Mouse (Mus musculus) kidney, postnatal 14 days (tissue): ENCODE measurements around the gene Auts2.

ENCODE experiments used
- DNase-seq: peaks from one replicate; pipeline ENCODE4 v3.0.0; 2022; ENCODE audit warnings: mixed read lengths

Gene Auts2

DNA sequence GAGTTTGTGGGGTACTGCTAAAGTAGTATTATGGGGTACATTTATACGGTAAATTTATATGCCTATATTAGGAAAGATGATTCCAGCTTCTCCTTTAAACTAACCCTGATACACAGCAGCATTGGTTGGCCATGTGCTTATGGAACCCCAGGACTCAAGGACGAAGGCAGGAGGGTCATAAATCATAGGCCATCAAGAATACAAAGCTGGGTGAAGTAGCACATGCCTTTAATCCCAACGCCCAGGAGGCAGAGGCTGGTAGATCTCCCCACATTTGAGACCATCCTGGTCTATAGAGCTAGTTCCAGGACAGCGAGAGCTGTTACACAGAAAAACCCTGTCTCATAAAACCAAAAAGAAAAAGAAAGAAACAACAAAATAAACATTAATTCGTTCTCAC lies 307.7 kb downstream of the Auts2 start:
- DNase-seq = no peak

DNA sequence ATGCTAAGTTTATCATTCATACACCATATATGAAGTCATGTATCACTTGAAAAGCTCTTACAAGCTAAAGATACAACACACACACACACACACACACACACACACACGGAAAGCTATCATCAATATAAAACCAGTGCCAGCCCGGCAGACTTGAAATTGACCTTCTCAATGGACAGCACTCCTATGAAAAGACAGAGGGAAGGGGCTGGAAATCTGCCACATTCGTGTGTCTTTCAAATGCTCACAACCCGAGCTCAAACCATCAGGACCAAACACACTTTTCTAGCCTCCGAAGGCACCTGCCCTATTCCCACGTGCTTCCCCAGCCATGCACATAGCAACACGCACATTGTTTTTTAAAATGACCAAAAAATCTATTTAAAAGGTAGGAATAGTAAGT lies 308.7 kb downstream of the Auts2 start:
- DNase-seq = no peak

DNA sequence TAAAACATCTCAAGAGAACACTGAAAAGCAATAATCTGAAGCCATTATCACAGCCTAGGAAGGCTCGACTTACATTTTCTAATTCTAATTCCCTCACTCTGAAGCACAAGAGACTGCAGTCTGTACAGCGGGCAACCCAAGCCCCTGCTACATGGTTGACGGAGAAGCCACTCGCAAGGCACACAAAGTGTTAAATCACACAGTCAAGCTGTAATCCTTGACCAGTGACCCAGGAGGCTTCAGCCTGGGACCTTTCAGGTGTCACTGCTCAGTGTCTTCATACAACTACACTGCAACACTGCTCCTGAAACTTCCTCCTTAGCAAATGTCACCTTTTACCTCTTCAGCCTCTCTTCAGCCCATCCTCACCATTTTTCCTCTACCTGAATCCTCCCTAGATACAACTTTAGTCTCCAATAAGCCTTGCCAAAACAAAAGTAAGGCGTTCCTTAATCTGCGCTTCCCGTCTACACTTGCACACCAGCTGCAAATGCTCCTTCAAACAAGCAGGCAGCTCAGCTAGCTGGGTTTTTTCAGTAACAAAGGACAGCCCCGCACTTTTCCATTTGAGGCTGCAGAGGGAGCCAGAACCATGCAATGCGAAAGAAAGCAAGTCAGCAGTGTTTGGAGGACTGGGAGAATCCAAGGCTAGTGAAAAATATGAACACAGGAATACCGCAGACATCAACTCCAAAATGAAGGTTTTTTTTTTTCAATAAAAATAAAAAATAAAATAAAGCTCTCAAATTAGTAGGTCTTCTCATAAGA lies 311.7 kb downstream of the Auts2 start:
- peak; percentile 77 for DNase-seq

DNA sequence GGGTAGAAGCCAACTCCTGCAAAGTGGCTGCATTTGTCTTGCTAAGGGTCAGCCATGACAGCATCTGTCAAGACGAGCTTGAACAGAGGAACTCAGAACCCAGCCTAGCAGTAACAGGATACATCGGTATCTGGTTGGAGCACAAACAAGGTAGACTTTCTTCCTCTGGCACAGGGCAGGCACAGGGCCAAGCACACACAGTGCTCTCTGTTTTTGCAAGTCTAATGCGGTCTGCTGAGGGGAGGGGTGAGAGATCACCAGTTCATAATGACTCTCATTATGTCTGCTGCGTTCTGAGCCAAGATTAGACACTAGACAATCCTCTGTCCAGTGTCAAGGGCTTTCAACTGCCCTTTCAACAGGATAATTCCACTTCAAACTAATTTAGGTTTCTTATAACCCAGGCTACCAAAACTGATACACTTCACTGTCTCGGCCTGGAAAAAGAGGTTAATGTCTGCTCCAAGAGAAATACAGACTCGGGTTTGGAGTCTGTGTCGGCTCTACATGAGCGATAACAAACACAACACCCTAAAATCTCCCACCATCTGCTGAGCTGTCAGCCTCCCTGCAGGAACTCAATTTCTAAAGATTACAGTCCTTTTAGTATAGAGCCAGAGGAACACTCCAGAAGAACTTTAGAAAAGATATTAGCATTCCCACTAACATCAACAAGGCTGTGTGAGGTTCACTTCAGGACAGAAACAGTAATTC lies 313.3 kb downstream of the Auts2 start:
- peak; percentile 81 for DNase-seq

DNA sequence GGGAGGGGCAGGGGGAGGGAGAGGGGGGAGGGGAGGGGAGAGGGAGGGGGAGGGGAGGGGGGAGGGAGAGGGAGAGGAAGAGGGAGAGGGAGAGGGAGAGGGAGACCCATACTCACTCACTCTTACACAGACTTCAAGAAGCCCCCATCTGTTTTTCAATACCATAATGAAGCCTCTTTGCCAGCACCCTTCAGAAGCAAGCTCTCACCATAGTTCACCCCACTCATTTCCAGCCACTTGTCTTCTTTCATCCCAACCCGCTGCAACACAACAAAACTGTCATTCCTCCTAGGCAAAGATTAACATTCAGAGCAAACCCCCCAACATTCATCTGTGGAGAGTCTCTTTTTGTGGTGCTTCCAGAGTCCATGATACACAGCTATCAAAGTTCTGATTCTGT lies 314.1 kb downstream of the Auts2 start:
- DNase-seq = no peak

DNA sequence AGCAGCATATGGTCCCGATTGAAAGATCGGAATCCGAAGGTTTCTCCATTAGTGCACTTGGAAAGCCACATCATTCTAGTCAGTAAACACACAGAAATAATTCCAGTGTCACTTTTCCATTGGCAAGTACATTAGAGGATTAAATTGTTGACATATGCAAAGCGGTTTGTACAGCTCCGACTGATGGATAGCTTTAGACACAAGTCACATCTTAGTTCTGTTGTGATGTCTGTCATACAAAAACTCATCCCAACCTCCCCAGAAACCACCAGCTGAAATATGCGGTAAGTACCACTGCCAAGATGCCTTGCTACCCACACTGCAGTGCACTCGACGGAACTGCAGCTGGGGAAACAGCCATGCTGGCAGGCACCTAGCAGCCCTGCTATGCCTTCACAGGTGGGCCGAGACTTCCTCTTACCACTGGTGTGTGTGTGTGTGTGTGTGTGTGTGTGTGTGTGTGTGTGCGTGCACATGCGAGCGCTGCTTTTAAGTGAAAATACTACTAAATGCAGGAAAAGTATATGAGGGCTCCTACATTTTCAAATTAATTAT lies 322.7 kb downstream of the Auts2 start:
- DNase-seq = no peak

DNA sequence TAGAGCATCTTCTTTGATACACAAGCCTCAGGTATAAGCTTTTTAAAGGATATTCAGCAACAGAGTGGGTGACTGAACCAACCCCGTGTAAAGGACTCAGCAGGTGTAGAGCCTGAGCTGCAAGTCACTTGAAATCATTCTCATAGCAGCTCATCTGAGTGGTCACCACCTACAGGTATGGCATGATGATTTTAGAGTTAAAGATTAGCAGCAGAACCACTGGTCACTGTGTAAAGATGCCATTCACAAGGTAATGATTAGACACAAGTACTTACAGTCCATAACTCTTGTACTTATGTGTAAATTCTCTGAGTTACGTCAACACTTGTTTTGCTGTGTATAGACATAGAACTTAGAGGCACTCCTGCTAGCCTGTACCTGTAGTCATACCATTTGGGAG lies 327.0 kb downstream of the Auts2 start:
- DNase-seq = peak; percentile 3

DNA sequence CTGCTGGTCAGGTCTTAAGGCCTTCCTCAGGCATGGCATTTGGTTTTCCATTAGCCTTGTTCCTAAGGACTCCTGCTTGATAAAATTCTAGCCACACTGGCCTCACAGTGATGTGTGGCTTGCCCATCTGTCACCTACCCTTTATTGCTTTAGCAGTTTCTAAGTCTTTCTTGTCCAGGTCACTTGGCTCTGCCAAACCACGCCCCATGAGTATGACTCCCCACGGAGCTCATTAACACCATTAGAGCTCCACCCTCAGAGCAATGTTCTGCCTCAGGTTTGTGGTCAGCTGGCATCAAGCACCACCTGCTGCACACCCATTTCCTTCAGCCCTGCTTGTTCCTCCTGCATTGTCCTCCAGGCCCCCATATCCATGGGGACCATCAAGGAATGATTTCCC lies 330.7 kb downstream of the Auts2 start:
- no peak for DNase-seq

DNA sequence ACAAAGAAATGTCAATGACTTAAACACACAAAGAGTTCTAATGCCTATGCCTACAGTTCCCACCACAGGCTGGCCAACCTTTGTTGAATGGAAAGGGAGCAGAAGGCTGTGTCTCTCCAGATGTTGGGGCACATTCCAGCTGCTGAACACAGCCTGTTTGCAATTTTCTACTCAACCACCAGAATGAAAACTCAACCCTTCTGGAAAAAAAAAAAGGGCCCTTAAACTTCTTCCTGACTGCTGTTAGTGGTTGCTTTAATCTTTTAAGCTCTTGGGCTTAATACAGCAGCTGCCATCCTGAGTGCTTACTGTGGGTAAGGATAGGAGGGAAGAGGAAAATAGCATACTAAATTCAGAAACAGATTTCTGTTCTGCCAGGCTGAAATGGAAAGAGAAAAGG lies 333.4 kb downstream of the Auts2 start:
- DNase-seq = no peak

DNA sequence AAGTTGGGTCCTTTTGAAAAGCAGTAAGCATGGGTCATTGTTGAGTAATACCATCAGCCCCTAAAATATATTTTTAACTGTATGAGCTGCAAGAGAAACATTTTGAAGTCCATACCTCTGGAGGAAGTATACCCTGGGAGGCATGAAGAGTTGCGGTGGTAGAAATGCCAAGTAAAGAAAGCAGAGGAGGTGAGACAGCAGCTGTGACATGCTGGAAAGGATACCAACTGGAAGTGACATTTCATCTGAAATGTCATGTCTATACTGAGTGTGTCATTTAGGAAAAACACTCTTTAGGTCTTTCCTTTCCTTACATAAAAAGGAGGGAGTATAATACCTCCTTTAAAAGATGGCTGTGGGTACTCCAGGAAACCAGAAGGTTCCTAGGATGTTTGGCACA lies 336.9 kb downstream of the Auts2 start:
- DNase-seq = no peak

DNA sequence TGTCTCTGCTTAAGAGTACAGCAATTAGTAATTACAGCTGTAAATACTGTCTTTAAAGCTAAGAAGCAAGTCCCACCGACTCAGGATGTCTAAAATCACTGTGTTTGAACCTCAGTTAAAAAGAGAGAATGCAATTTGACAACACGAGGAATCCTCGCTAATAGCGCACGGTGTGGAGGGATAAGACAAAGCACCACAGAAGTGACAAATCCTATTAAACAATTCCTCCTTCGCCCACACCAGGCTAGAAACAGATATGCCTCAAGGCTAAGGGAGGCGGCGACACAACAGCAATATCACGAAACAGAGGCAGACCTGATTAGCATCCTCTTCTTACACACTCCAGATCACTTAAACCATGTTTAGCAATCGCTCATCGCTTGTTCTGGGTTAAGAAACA lies 339.3 kb downstream of the Auts2 start:
- DNase-seq = no peak

DNA sequence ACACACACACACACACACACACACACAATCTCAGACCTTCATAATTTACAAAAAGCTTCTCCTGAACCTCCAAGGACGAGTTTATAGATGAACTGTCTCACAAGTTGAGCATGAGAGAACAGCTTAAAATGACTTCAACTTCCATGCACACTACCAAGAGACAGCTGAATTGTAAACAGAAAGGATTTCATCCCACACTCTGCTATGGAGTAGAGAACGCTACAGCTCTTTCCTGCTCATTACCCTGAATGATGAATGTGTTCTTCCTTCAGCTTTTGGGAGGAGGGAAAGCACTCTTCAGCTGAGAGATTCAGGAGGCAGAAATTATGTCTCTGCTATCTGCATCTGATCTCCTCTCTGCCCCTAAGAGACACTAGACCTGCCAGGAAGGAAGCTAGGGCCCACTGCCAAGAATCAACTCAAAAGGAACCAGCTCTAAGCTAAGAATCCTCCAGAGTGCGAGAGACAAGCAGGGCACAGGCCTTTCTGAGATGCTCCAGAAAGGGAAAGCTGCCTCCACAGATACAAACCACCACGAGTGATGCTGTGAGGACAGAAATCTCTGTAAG lies 342.0 kb downstream of the Auts2 start:
- DNase-seq = peak; percentile 68

DNA sequence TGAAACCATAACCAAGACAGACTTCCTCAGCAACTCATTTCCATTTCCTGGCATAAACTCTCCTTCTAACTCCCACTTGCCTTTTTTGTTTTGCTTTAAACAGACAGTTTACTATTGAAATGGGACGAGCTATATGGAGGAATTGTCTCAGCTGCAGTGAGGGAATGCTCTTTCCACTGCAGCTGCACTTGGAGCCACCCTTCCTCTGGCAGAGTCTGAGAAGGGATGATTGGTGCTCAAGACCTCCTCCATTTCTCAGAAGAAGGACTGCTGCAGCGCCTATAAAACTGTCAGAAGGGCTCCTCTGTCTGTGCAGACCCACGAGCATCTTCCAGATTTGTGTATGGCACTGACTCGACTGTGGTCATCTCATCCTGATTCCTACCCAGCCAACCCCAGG lies 342.5 kb downstream of the Auts2 start:
- no peak for DNase-seq

DNA sequence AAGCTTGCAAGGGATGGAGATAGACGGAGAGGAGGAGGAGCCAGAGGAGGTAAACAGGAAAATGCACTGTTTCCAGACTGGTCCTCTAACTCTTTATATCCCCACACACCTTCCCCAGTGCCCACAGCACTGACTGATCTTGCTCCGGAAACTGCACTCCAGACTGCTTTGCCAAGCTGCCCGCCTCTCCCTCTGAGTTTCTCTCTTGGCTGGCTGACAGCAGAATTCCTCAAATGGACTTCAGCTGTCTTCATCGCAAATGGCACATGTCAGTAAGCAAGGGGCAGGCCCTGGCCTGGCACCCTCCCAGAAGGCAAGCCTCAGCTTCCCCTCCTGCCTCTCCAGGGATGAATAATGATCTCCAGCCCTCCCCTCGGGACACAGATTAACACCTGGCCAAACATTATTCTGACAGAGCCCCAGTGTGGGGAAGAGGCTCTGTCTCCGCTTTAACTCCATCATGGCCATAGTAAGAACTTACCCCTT lies 348.1 kb downstream of the Auts2 start:
- peak; percentile 80 for DNase-seq

DNA sequence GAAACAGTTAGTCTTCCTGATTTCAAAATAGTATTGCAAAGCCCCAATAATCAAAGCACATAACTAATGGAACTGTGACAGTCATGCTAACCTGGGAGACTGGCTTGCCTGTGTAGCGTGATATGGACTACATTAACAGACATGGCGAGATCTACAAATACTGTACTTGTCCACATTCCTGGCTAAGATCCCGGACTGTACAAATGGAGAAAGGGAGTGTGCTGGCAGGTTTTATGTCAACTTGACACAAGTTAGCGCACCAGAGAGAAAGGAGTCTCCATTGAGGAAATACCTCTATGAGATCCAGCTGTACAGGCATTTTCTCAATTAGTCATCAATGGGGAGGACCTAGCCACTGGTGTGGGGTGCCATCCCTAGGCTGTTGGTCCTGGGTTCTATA lies 353.0 kb downstream of the Auts2 start:
- no peak for DNase-seq

DNA sequence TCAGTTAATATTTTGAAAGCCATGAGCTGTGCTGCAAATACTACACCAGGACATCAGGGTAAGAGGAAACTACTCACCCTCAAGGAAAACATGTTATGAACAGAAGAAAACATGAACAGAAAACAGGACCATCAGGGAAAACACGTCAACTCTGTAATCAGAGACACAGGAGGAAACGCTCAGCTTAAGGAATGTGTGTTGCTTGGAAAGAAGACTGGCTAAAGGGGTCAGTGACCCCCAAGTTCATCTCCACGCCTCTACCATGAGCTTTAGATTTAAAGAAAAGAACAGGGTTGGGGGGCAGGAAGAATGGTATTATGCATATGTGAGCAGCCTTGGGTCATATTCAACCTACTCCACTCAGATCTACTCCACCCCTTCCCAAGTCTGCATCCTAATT lies 356.5 kb downstream of the Auts2 start:
- DNase-seq = no peak

DNA sequence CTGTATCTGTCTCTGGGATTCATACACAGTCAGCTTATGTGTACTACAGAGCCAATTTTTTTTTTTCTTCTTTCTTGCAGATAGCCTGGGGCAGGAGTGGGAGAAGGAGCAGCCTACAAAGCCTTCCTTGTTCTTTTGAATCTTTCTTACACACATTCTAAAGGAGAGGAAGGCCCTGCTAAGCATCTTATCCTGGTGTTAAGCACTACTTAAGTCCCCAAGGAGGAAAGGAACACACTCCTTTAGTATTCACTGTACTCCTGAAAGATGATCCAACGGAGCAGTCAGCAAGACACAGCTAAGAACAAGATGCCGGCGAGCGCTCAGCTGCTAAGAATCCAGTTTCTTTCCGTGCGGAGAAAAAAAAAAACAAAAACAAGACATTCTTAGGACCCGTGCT lies 356.9 kb downstream of the Auts2 start:
- DNase-seq = no peak

DNA sequence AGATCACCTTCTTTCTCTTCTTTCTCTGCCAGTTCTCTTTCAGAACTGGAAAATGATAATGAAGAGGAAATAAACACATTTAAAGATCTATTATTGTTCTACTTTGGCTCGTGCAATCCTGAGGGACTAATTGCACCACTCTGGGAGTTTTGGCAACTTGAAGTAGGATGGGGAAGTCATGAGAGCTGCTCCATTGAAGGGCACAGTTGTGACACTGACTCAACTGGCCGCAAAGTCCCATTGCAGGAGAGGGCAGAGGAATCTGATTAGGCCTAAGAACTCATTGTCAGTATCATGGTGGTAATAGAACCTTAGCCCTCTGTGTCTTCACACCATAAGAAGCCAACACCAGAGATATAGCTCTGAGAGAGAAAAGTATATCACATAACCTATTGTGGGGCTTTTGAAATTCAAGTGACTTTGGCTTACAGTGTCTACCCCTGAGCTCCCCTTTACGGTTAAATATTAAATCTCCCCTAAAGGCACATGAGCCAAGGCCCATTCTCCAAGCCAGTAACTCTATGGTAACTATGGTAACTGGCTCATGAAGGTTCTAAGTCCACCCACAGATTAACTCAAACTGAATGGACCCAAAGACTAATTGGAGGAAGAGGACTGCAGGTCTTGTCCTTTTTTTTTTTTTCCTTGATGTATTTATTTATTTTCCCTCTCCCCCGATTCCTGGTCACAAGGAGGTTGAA lies 358.6 kb downstream of the Auts2 start:
- DNase-seq = peak; percentile 56

DNA sequence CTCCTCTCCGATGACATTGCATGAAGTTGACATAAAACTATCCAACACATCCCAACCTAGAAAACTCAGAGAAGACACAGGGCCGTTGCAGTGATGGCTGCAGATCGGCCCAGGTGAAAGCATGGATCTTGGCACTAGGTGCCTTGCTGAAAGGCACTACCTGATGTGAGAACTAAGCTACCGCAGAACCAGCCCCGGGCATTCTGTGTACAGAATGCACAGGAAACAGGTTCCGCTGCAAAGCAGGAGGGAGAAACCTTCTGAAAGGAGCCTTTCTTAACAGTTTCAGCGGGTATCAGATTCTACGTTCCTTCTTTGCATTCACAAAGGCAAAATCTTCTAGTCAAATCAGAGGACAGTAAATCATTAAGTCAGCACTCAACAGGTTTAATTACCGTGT lies 361.1 kb downstream of the Auts2 start:
- DNase-seq = no peak

DNA sequence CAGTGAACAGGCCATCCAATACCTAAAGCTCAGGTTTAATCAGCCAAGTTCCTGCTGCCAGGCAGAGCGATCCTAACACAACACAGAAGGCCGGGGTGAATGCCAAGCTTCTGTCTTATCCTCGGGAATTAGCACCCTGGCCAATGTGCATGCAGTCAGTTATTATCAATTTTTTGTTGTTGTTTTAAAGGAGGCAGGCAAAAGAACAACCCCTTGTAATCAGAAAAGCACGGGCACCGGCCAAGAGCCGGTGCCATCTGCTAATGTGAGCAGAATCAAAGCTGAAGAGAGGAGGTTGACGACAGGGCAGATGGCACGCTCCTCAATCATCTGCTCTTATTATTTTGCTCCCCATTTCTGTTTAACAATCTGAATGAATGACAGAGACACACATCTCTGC lies 373.1 kb downstream of the Auts2 start:
- DNase-seq = no peak

DNA sequence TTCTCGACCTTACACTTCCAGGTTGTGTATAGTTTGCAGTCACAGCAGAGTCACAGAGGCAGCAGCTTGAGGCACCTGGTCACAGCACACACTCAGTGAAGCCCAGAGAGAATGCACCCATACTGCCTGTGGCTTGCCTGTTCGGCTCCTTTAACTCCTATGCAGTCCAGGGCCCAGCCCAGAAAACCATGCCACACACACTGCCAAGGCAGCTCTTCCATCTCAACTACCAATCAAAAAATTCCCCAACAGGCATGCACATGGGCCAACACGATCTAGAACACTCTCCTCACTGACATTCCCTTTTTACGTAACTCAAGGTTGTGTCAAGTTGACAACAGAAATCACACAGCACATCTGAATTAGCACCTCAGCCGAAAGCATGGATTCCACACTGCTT lies 374.3 kb downstream of the Auts2 start:
- DNase-seq = no peak

DNA sequence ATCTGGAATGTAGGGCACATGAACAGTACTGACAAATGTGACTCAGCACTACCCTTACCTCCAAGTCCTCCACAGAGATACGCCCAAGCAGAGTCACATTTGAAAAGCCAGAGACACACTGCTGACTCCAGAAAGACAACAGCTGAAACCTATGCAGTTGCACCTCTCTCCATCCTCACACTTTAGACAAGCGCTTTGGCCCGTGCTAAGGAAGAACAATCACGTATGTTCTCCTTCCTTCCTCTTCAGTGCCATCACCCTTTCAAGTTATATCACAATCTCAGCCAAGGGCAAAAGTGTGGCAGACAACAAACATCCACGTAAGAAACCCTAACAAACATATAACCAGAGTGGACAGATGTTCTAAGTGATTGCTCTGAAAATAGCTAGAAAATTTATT lies 374.9 kb downstream of the Auts2 start:
- no peak for DNase-seq

DNA sequence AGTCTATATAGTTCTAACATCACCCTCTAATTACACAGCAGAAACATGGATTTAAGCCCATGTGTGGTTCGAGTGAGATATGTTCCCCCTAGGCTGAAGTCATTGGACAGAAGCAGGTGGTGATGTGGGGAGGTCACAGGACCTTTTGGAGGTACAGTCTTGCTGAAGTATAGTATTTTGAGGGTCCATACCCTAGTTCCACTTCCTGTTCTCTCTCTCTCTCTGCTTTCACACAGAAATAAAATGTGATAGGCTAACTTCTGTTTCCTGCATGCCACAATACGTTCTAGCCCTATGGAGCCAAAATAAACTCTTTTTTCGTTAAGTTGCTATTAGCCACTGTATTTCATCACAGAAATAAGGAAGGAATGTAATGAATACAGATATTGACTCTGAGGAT lies 376.6 kb downstream of the Auts2 start:
- no peak for DNase-seq
